Mouse (Mus musculus): ENCODE results near the gene Adgrl3.

Gene Adgrl3

GRCm38 (mm10) chr5:81256091-81256490 is 236.2 kb downstream of the Adgrl3 start:
- DNase-seq = peak; percentile 34

GRCm38 (mm10) chr5:81269689-81270088 is 249.8 kb downstream of the Adgrl3 start:
- no peak for DNase-seq

DNA sequence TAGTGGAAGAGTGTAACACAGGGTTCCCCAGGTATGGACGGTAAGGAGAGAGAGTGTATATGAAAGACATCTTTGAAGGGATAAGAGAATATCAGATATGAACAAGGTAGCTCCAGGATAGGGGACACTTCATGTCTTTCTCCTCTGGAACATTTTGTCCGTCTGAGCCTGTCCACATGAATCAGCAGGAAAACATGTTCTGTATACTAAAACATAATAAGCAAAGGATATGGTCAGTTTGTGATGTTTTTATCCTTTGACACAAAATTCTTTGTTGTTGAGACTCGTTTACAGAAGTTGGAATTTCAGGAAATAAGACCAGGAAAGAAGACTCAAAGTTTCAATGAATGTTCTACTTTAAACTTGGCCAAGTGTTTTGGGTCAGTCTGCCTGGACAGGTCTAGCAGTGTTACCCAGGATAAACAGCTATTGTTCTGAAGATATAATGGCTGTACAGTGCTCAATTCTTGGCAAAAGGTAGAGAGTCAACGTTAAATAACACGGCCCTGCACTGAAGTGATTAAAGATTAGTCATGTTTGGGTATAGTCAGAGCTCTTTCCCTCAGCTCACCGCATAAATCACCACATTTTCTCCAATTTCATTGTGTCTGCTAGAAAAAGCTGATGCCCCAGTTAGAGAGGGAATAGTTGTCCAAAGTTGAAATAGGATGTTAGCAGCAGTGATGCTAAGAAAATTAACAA is 255.6 kb downstream of the Adgrl3 start:
- DNase-seq = no peak

GRCm38 (mm10) chr5:81279246-81279645 is 259.3 kb downstream of the Adgrl3 start:
- DNase-seq = no peak

GRCm38 (mm10) chr5:81285643-81286042 is 265.7 kb downstream of the Adgrl3 start:
- no peak for DNase-seq

DNA sequence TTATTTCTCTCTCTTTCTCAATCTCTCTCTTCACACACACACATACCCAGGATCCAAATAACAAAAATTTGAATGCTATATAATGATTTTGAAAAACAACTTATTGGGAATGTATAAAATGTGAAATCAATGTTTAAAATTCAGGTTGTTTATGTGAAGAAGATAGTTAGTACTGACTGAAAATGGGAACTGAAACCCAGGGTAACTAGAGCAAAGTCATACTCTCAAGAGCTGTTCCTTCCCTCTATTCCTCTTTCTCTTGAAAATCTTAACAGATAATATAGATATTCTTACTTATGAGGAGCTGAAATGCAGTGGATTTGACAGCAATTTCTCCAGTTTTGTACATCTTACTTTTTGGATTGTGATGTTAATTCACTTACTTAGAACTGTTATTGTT is 281.9 kb downstream of the Adgrl3 start:
- DNase-seq = no peak

GRCm38 (mm10) chr5:81317406-81318112 is 297.6 kb downstream of the Adgrl3 start:
- no peak for DNase-seq

- no peak for DNase-seq
Measured at GRCm38 (mm10) chr5:81321276-81321934, 301.5 kb downstream of the Adgrl3 start.

- DNase-seq = no peak
Measured at GRCm38 (mm10) chr5:81322064-81322463, 302.1 kb downstream of the Adgrl3 start.

- DNase-seq = no peak
Measured at GRCm38 (mm10) chr5:81326916-81327315, 307.0 kb downstream of the Adgrl3 start.

GRCm38 (mm10) chr5:81327392-81327791 is 307.5 kb downstream of the Adgrl3 start:
- DNase-seq = no peak

GRCm38 (mm10) chr5:81329571-81329971 is 309.6 kb downstream of the Adgrl3 start:
- no peak for DNase-seq

- DNase-seq = no peak
Measured at GRCm38 (mm10) chr5:81344330-81344729, 324.4 kb downstream of the Adgrl3 start.

GRCm38 (mm10) chr5:81345096-81345435 is 325.1 kb downstream of the Adgrl3 start:
- no peak for DNase-seq

GRCm38 (mm10) chr5:81345436-81346131 is 325.6 kb downstream of the Adgrl3 start:
- DNase-seq = no peak

GRCm38 (mm10) chr5:81347571-81347970 is 327.6 kb downstream of the Adgrl3 start:
- DNase-seq = no peak

DNA sequence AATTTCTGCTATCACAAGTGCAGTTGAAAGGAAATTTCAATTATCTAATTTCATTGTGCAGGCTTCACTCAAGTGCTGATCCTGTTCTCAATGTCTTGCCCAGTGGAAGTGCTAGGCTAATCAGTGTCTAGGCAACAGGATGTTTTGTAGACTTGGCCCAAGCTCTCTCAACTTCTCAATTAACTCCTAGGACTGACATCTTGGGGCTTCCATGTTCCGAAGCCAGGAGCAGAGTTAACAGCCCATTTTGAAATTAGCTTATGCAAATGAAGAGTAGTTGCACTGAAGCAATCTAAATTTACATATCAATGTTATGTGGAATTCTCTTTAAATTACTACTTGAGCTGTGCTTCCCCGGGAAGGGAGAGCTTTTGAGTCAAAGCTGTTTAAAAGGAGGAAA is 339.6 kb downstream of the Adgrl3 start:
- DNase-seq = peak; percentile 25

- no peak for DNase-seq
Measured at GRCm38 (mm10) chr5:81364198-81364643, 344.3 kb downstream of the Adgrl3 start.

GRCm38 (mm10) chr5:81365250-81365649 is 345.3 kb downstream of the Adgrl3 start:
- DNase-seq = no peak

- DNase-seq = no peak
Measured at GRCm38 (mm10) chr5:81370126-81370850, 350.4 kb downstream of the Adgrl3 start.

DNA sequence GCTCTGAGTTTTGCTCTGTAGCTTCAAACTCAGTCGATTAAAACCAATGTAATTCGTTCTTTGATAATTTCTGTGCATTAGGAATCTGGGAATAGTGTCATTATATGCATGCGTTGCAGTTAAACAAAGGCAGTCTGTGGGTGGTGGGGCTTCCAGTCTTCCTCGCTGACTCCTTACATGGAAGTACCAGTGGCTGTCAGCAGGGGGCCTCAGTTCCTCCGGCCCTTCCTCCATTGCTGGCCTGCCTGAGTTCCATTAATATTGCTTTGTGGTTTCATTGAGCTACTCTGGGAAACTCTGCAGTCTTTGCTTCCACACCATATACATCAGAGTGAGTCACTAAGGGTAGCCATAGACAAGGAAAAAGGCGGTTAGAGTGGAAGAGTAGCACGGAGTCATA is 356.1 kb downstream of the Adgrl3 start:
- DNase-seq = no peak

DNA sequence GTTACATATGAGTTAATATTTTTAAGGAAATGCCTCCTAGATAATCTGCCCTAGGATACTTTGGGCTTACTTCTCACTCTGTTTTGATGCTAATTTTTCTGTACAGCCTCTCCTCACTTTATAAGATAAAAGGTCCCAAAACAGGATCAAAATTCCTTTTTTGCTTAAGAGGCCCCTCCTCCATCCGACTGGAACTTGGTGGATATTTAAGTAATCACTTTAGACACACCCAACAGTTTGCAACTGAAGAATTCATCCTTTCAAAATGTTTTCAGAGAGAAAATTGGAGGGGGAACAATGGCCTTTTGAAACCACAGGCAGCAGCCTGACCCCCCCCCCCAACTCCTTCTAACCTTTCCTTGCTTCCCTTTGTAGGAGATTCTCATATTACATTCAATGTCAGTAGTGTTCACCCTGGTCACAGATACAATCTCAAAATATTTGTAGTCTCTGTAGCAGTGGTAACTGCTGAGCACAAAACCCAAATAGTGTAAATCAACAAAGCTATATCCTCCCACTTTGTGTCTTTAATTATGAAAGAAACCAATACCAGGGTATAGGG is 385.7 kb downstream of the Adgrl3 start:
- no peak for DNase-seq

Measured in right cerebral cortex, adult 18-20 months (tissue).